Mouse (Mus musculus): ENCODE data around the gene Il6st.

DNA sequence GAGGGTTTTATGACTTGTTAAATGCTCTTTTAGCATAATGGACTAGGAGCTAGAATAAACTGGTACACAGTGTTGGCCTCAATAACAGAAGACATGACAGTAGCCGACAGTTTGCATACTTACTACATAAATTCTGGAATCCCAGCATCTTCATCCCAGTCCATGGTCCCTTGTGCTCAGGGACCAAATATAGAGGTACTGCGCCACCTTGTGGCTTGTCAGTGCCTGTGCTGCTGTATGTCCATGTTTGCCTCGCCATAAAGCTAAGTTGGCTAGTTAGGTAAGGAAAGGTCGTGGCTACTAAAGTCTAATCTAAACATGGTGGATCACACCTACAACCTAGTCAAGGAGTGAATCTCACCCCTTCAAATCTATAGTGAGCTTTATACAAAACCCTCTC is 45.6 kb downstream of the Il6st start:
- TF ChIP-seq POLR2A (IDR thresholded peaks at IDR 0.05; ENCODE audit: control insufficient read depth, extremely low read depth, insufficient read depth, low read length, poor library complexity) (no peak), CTCF (IDR thresholded peaks at IDR 0.05; ENCODE audit: borderline replicate concordance, control insufficient read depth, extremely low read depth, insufficient read depth, low read length, poor library complexity) (peak; percentile 26; the same call in 1 of the 2 replicates)
